Mouse (Mus musculus) thymus, postnatal 4 days (tissue): ENCODE results near the gene Hoxc12.

Source experiments
- DNase-seq: peaks from one replicate; pipeline ENCODE4 v3.0.0; 2021

Gene Hoxc12

GRCm38 (mm10) chr15:102939256-102940155 is 2.9 kb downstream of the Hoxc12 start:
- no peak for DNase-seq

GRCm38 (mm10) chr15:102942739-102943467 is 6.3 kb downstream of the Hoxc12 start:
- peak; percentile 14 for DNase-seq

- no peak for DNase-seq
Measured at GRCm38 (mm10) chr15:102943468-102943813, 6.9 kb downstream of the Hoxc12 start.

DNA sequence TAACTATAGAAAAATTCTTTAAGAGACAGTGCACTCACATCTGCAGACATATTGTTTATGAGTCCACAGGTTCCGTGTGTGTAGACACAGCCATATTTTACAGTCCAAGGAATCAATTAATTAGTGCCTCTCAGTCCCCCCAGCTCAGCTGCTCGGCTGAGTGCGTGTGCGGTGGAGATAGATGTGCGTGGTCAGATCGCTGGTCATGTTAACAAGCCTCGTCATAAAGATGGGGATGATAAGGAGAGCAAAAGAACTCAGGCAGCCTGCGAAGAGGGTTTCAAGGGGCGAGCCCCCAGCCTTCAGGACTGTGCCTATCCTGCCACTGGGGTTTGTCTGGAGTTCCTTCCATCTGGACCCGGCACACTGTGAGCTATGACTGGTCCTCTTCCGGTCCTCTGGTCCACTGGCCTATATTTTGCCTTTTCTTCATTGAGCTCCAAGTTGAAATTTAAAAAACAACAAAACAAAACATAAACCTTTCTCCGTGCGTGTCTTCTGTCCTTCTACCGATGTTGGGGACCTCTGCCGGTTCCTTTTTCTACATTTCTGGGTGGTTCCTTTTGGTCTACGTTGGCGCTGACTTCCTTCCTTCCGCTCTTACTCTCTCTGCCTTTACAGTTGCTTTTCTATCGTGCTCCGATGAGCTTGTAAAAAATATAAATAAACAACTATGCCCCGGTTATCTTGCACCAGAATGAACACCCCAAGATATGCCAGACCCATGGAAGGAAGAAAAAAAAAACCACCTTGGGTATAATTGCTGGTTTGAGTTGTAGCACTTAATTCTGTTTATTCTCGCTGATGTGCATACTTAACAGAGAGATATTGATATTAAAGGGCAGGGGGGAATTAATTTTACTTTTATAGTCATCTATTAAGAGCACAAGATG is 8.9 kb downstream of the Hoxc12 start:
- DNase-seq = no peak

- DNase-seq = no peak
Measured at GRCm38 (mm10) chr15:102947276-102947675, 10.7 kb downstream of the Hoxc12 start.

DNA sequence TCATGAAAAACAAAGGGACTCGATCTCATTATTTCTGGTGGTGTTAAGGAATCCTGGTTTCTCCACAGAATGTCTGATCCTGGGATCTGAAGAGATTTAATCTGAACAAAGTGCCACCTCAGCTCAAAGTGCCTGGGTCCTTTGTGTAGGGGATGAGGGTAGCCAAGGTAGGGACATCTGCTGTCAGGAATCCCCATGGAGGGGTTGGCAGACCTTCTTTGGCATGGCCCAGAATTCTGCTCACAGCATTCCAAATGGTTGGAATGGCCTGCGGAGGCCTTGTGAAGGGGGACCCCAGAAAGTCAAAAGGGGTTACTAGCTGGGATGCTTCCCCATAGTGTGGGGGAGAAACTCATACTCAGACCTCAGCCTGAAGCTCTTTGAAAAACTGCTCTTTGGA is 12.3 kb downstream of the Hoxc12 start:
- no peak for DNase-seq

DNA sequence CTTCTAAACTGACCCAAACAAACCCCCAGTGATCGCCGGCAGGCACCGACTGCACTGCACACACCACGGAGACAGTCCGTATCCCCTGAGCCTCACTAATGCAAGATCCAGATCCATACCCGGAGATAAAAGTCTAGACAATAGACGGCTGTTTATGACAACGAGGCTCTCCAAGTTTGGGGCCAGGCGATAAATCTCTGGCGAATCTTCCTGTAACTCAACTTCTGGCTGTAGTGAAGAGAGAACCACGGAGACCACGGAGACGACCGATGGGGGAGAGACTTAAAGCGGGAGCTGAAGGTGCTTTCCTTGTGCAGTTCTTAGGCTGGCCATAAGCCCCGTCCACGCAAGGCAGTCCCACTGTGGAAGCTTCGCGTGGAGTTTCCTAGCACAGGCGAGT is 13.1 kb downstream of the Hoxc12 start:
- DNase-seq = no peak

DNA sequence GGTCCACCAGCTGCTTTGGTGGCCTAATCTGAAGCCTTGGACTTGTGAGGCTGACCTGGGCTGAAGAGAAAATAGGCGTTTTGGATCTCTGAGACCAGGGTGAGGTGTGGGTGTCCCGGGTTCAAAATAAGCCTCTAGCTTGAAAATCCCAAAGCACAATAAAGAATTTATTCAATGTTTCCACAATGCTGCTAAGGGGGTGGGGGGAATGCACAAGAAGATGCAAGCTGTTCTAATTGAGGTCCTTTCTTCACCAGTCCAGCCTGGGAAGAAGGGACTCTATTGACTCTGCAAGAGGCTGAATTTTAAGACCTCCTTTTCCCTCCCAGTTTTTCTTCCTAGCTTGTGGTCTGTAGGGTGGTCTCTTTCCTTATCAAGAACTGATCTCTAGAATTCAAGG is 14.3 kb downstream of the Hoxc12 start:
- no peak for DNase-seq

GRCm38 (mm10) chr15:102953561-102953960 is 17.0 kb downstream of the Hoxc12 start:
- DNase-seq = no peak

DNA sequence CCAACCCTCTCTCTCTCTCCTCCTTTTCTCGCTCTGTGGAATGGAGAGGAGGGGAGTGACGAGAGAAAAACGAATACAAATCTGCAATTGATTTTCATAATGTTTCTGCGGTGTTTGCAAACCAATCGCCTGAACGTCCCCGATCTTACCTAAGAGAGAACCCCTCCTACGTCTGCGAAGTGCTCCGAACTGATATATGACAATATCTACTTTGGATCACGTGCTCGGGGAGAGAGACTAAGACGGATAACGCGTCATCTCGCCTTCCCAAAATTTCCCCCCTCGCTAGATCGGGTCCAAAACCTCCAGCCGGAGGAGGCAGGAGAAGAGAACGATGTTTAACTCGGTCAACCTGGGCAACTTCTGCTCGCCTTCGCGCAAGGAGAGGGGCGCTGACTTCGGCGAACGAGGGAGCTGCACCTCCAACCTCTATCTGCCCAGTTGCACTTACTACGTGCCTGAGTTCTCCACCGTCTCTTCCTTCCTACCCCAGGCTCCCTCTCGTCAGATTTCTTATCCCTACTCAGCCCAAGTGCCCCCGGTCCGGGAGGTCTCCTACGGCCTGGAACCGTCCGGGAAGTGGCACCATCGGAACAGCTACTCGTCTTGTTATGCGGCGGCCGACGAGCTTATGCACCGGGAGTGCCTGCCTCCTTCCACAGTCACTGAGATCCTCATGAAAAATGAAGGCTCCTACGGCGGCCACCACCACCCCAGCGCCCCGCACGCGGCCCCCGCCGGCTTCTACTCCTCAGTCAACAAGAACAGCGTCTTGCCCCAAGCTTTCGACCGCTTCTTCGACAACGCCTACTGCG is 17.8 kb downstream of the Hoxc12 start, which contains the start of gene Hoxc11:
TSS of gene Hoxc11 (plus strand) at position 236 of the 815 bp plus-strand sequence.
- DNase-seq = no peak

GRCm38 (mm10) chr15:102955007-102955382 is 18.4 kb downstream of the Hoxc12 start:
- no peak for DNase-seq

- no peak for DNase-seq
Measured at GRCm38 (mm10) chr15:102955833-102956640, 19.5 kb downstream of the Hoxc12 start.

GRCm38 (mm10) chr15:102956906-102957305 is 20.3 kb downstream of the Hoxc12 start:
- no peak for DNase-seq

GRCm38 (mm10) chr15:102959663-102960191 is 23.2 kb downstream of the Hoxc12 start:
- DNase-seq = no peak

DNA sequence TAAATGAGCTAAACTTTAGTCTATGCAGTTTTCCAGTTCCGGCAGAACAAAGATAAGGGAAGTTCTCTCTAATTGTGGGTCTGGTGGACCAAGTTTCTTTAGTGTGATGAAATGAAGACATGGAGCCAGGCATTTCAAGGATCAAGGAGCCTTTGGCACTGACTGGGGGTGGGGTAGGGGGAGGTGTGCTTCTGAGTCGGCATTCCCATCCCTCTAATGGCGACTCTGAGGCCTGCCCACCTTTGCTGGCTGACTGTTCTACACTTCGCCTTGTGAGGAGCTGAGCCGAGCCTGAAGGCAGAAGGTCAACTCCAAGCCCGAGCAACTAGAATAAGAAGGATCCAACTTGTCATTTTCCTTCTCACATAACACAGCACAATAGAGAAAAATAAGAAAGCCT is 25.2 kb downstream of the Hoxc12 start:
- DNase-seq = no peak

GRCm38 (mm10) chr15:102962492-102962891 is 25.9 kb downstream of the Hoxc12 start:
- no peak for DNase-seq

- DNase-seq = no peak
Measured at GRCm38 (mm10) chr15:102963259-102963658, 26.7 kb downstream of the Hoxc12 start.

- DNase-seq = no peak
Measured at GRCm38 (mm10) chr15:102963671-102964640, 27.4 kb downstream of the Hoxc12 start.

GRCm38 (mm10) chr15:102965003-102965891 is 28.7 kb downstream of the Hoxc12 start:
- no peak for DNase-seq
